Mouse (Mus musculus): ENCODE measurements at regions not wholly inside any gene's neighbourhood (a gene's known extent, or its start where the extent isn't known, plus 50 kb on each side); places are given as distances from the start of the nearest gene placed in this dataset.

- TF ChIP-seq EP300 (IDR thresholded peaks at IDR 0.05; ENCODE audit: low read depth) = no peak
- no peak for TF ChIP-seq CTCF (IDR thresholded peaks at IDR 0.05; ENCODE audit: low read depth)
- Histone ChIP-seq H3K27me3 (ENCODE audit: insufficient read depth, low read length) (no peaks in the 10 kb centered on the region), H3K9me3 (ENCODE audit: low read length) (no peaks in the 10 kb centered on the region), H3K36me3 (replicated peaks; ENCODE audit: insufficient read depth, low read length) (no peaks in the 10 kb centered on the region), H3K4me1 (ENCODE audit: insufficient read depth) (peaks cover 2% of the 10 kb centered on the region; the same call in 1 of the 2 replicates), H3K27ac (ENCODE audit: low read depth) (no peak overlapping the region), H3K9ac (replicated peaks) (no peak overlapping the region), H3K4me3 (ENCODE audit: low read depth, low read length) (no peak overlapping the region), H3K4me2 (ENCODE audit: low read depth, low read length) (no peak overlapping the region)
- 44% methylated on average over 8 of the region's 8 CpGs for WGBS (ENCODE audit: insufficient replicate concordance)
- ATAC-seq (no peak), DNase-seq (no peak)
These were observed 243.8 kb upstream of the Tprg start for GRCm38 (mm10) chr16:25042669-25043440.

GRCm38 (mm10) chr16:25044637-25045036 lies 242.0 kb upstream of the Tprg start:
- no peak for TF ChIP-seq CTCF (IDR thresholded peaks at IDR 0.05; ENCODE audit: low read depth)
- no peak for TF ChIP-seq EP300 (IDR thresholded peaks at IDR 0.05; ENCODE audit: low read depth)
- ATAC-seq = no peak
- whole genome bisulfite sequencing (ENCODE audit: insufficient replicate concordance) = 60% methylated on average over 3 of the region's 3 CpGs
- H3K4me1 ChIP-seq (ENCODE audit: insufficient read depth) = peaks cover 2% of the 10 kb centered on the region; the same call in 1 of the 2 replicates
- no peak overlapping the region for H3K9ac ChIP-seq (replicated peaks)
- H3K4me2 ChIP-seq (ENCODE audit: low read depth, low read length) = no peak overlapping the region
- H3K27ac ChIP-seq (ENCODE audit: low read depth) = no peak overlapping the region
- H3K36me3 ChIP-seq (replicated peaks; ENCODE audit: insufficient read depth, low read length) = no peaks in the 10 kb centered on the region
- no peaks in the 10 kb centered on the region for H3K9me3 ChIP-seq (ENCODE audit: low read length)
- DNase-seq = no peak
- no peak overlapping the region for H3K4me3 ChIP-seq (ENCODE audit: low read depth, low read length)
- H3K27me3 ChIP-seq (ENCODE audit: insufficient read depth, low read length) = no peaks in the 10 kb centered on the region

GRCm38 (mm10) chr16:25047726-25048125 lies 238.9 kb upstream of the Tprg start:
- no peaks in the 10 kb centered on the region for H3K27me3 ChIP-seq (ENCODE audit: insufficient read depth, low read length)
- DNase-seq = no peak
- no peak overlapping the region for H3K4me3 ChIP-seq (ENCODE audit: low read depth, low read length)
- ATAC-seq = no peak
- 77% methylated on average over 2 of the region's 2 CpGs for WGBS (ENCODE audit: insufficient replicate concordance)
- H3K9ac ChIP-seq (replicated peaks) = no peak overlapping the region
- no peak overlapping the region for H3K4me2 ChIP-seq (ENCODE audit: low read depth, low read length)
- H3K4me1 ChIP-seq (ENCODE audit: insufficient read depth) = 0 out of 2 replicates have a peak, but pooled peaks cover 9% of the 10 kb centered on the region
- no peaks in the 10 kb centered on the region for H3K36me3 ChIP-seq (replicated peaks; ENCODE audit: insufficient read depth, low read length)
- no peak overlapping the region for H3K27ac ChIP-seq (ENCODE audit: low read depth)
- H3K9me3 ChIP-seq (ENCODE audit: low read length) = no peaks in the 10 kb centered on the region
- TF ChIP-seq CTCF (IDR thresholded peaks at IDR 0.05; ENCODE audit: low read depth) = no peak

GRCm38 (mm10) chr16:25049928-25050510 lies 236.6 kb upstream of the Tprg start:
- no peak for DNase-seq
- 39% methylated on average over 7 of the region's 7 CpGs for WGBS (ENCODE audit: insufficient replicate concordance)
- peaks cover 12% of the 10 kb centered on the region; the same call in 1 of the 2 replicates for H3K4me1 ChIP-seq (ENCODE audit: insufficient read depth)
- TF ChIP-seq CTCF (IDR thresholded peaks at IDR 0.05; ENCODE audit: low read depth) = no peak
- H3K4me3 ChIP-seq (ENCODE audit: low read depth, low read length) = no peak overlapping the region
- H3K27me3 ChIP-seq (ENCODE audit: insufficient read depth, low read length) = no peaks in the 10 kb centered on the region
- ATAC-seq = no peak
- H3K36me3 ChIP-seq (replicated peaks; ENCODE audit: insufficient read depth, low read length) = no peaks in the 10 kb centered on the region
- no peak overlapping the region for H3K27ac ChIP-seq (ENCODE audit: low read depth)
- no peak overlapping the region for H3K4me2 ChIP-seq (ENCODE audit: low read depth, low read length)
- no peak overlapping the region for H3K9ac ChIP-seq (replicated peaks)
- H3K9me3 ChIP-seq (ENCODE audit: low read length) = no peaks in the 10 kb centered on the region

GRCm38 (mm10) chr16:25051044-25051443 lies 235.6 kb upstream of the Tprg start:
- Histone ChIP-seq H3K4me2 (ENCODE audit: low read depth, low read length) (no peak overlapping the region), H3K4me3 (ENCODE audit: low read depth, low read length) (no peak overlapping the region), H3K9ac (replicated peaks) (no peak overlapping the region), H3K36me3 (replicated peaks; ENCODE audit: insufficient read depth, low read length) (no peaks in the 10 kb centered on the region), H3K9me3 (ENCODE audit: low read length) (no peaks in the 10 kb centered on the region), H3K27ac (ENCODE audit: low read depth) (no peak overlapping the region), H3K4me1 (ENCODE audit: insufficient read depth) (peaks cover 12% of the 10 kb centered on the region; the same call in 1 of the 2 replicates), H3K27me3 (ENCODE audit: insufficient read depth, low read length) (no peaks in the 10 kb centered on the region)
- no peak for ATAC-seq
- DNase-seq = no peak
- WGBS (ENCODE audit: insufficient replicate concordance) = 62% methylated on average over 5 of the region's 5 CpGs
- TF ChIP-seq EP300 (IDR thresholded peaks at IDR 0.05; ENCODE audit: low read depth) (no peak), CTCF (IDR thresholded peaks at IDR 0.05; ENCODE audit: low read depth) (no peak)

- Histone ChIP-seq H3K4me2 (ENCODE audit: low read depth, low read length) (peak overlapping the region; percentile 48; the same call in 1 of the 2 replicates), H3K27ac (ENCODE audit: low read depth) (no peak overlapping the region), H3K9me3 (ENCODE audit: low read length) (no peaks in the 10 kb centered on the region), H3K4me3 (ENCODE audit: low read depth, low read length) (no peak overlapping the region), H3K36me3 (replicated peaks; ENCODE audit: insufficient read depth, low read length) (no peaks in the 10 kb centered on the region), H3K9ac (replicated peaks) (no peak overlapping the region), H3K27me3 (ENCODE audit: insufficient read depth, low read length) (no peaks in the 10 kb centered on the region), H3K4me1 (ENCODE audit: insufficient read depth) (peaks cover 12% of the 10 kb centered on the region; the same call in 1 of the 2 replicates)
- WGBS (ENCODE audit: insufficient replicate concordance) = 36% methylated on average over 5 of the region's 5 CpGs
- no peak for TF ChIP-seq CTCF (IDR thresholded peaks at IDR 0.05; ENCODE audit: low read depth)
- TF ChIP-seq EP300 (IDR thresholded peaks at IDR 0.05; ENCODE audit: low read depth) = no peak; the same call in 1 of the 2 replicates
- DNase-seq = no peak
- ATAC-seq = no peak
These were observed 234.2 kb upstream of the Tprg start for GRCm38 (mm10) chr16:25052428-25052827.

Measured in liver, postnatal 0 days (tissue).